Mouse (Mus musculus): ENCODE data around the gene Efcab2.

DNA sequence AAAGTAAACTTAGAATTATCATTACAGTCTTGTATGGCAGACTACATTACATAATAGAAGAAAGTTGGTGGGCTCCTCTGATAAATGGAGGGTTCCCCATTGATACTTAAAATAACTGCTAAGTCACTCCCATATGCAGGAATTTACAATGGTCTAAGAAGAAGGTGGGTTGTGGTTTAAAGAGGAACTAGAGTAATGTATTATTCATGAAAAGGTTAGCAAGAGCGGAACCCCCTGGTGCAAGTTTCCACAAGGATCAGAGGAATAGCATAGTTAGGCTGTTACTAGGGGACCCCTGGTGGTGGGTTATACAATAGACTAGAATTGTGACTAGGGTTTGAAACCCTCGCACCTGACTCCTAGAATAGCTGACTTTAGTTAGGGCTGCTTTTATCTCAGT, 45.2 kb upstream of the Efcab2 start:
- TF ChIP-seq CTCF (IDR thresholded peaks at IDR 0.05; ENCODE audit: low read depth, low read length) (no peak), POLR2A (IDR thresholded peaks at IDR 0.05; ENCODE audit: extremely low read depth, insufficient read depth, low read length) (no peak)
